Mouse (Mus musculus) C2C12 (cell line): Measurements from ENCODE around the gene Nsd1. TPM values are rescaled to one million over a fixed set of nuclear protein-coding genes. Genes with fewer than 3 reads are reported as not detected.
A peak's percentile ranks its signal among the peaks of the same experiment; 100 is the strongest.

Source experiments
- H3K27me3 ChIP-seq: one replicate; pipeline ENCODE4 v1.6.1; 2011; ENCODE audit not compliant: control insufficient read depth, insufficient read depth, insufficient read length
- H3K36me3 ChIP-seq: one replicate; pipeline ENCODE4 v1.6.1; 2011; ENCODE audit not compliant: control insufficient read depth, insufficient read depth
- H3K4me3 ChIP-seq: one replicate; pipeline ENCODE4 v1.5.1; 2011; ENCODE audit warnings: mild to moderate bottlenecking, control low read depth; ENCODE audit not compliant: poor library complexity, insufficient read depth, severe bottlenecking
- H3K79me2 ChIP-seq: one replicate; pipeline ENCODE4 v1.6.1; 2011; ENCODE audit not compliant: control insufficient read depth, insufficient read depth
- H3K79me3 ChIP-seq: one replicate; pipeline ENCODE4 v1.6.1; 2011; ENCODE audit warnings: low read depth, control low read depth
- H3ac ChIP-seq: one replicate; pipeline ENCODE3; 2011; ENCODE audit warnings: low read depth; ENCODE audit not compliant: control insufficient read depth, insufficient read length
- CEBPB ChIP-seq: IDR thresholded peaks from one replicate; pipeline ENCODE4 v1.6.1; 2011; ENCODE audit warnings: low read depth, mild to moderate bottlenecking, control low read depth, moderate library complexity
- CTCF ChIP-seq: IDR thresholded peaks from one replicate; pipeline ENCODE4 v1.5.1; 2011; ENCODE audit not compliant: control insufficient read depth, insufficient read depth, insufficient read length
- FOSL1 ChIP-seq: IDR thresholded peaks from one replicate; pipeline ENCODE4 v1.8.0; 2011; ENCODE audit warnings: mild to moderate bottlenecking, low read length; ENCODE audit not compliant: poor library complexity, insufficient read depth, severe bottlenecking
- MAX ChIP-seq: IDR thresholded peaks from one replicate; pipeline ENCODE4 v1.6.1; 2011; ENCODE audit warnings: mild to moderate bottlenecking, control low read depth
- MYOD1 ChIP-seq: IDR thresholded peaks from one replicate; pipeline ENCODE4 v1.6.1; 2011; ENCODE audit warnings: low read depth; ENCODE audit not compliant: control insufficient read depth, insufficient read length
- MYOG ChIP-seq: IDR thresholded peaks from one replicate; pipeline ENCODE4 v1.6.1; 2011; ENCODE audit not compliant: control insufficient read depth, insufficient read length; ENCODE audit errors: extremely low read depth
- USF1 ChIP-seq: IDR thresholded peaks from one replicate; pipeline ENCODE4 v1.6.1; 2011; ENCODE audit warnings: low read depth, mild to moderate bottlenecking, control low read depth, moderate library complexity
- polyA plus RNA-seq: library from polyadenylated mRNA; unstranded; fragments of >200 nt; fragmentation: generic; extraction: Trizol; gene quantifications from one replicate; pipeline ENCODE4 v1.2.1, GENCODE M21; 2012; ENCODE audit warnings: missing spikeins

Nsd1 gene
- polyA plus RNA-seq, 1 experiment, result 10.5 TPM

GRCm38 (mm10) chr13:55329683-55330566, 120.3 kb downstream of the Nsd1 start, which contains the start of gene Mxd3:
TSS of gene Mxd3 (minus strand) at chr13:55329823.
- Histone ChIP-seq H3K79me3 (peaks cover 5% of the 10 kb centered on the region), H3K79me2 (peaks cover 16% of the 10 kb centered on the region), H3K4me3 (peak within 1 kb of the TSS; percentile 46), H3ac (peak within 1 kb of the TSS; percentile 80), H3K36me3 (peaks cover 13% of the 10 kb centered on the region), H3K27me3 (no peaks in the 10 kb centered on the region)
- no peak for TF ChIP-seq MYOG
- TF ChIP-seq MAX, result peak; percentile 56
- no peak for TF ChIP-seq FOSL1
- no peak for TF ChIP-seq USF1
- no peak for TF ChIP-seq MYOD1

GRCm38 (mm10) chr13:55330567-55331400, 121.2 kb downstream of the Nsd1 start:
- H3K27me3 ChIP-seq, result no peaks in the 10 kb centered on the region
- peak; percentile 53 for TF ChIP-seq MYOD1
- peak; percentile 92 for TF ChIP-seq USF1
- TF ChIP-seq CTCF, result peak; percentile 26
- TF ChIP-seq MYOG, result no peak
- TF ChIP-seq FOSL1, result no peak
- TF ChIP-seq CEBPB, result no peak

GRCm38 (mm10) chr13:55332331-55332730, 122.7 kb downstream of the Nsd1 start:
- TF ChIP-seq CEBPB (no peak), MAX (no peak), MYOG (no peak), MYOD1 (no peak), FOSL1 (no peak), CTCF (no peak), USF1 (no peak)
- H3K79me2 ChIP-seq, result peaks cover 16% of the 10 kb centered on the region
- no peak overlapping the region for H3ac ChIP-seq
- no peaks in the 10 kb centered on the region for H3K27me3 ChIP-seq
- no peaks in the 10 kb centered on the region for H3K36me3 ChIP-seq
- no peak overlapping the region for H3K4me3 ChIP-seq
- H3K79me3 ChIP-seq, result peaks cover 2% of the 10 kb centered on the region

More at GRCm38 (mm10) chr13:55330567-55331400, 121.2 kb downstream of the Nsd1 start:
- Histone ChIP-seq H3K79me2 (peaks cover 16% of the 10 kb centered on the region), H3K36me3 (peaks cover 5% of the 10 kb centered on the region), H3K4me3 (peak overlapping the region; percentile 46), H3ac (no peak overlapping the region), H3K79me3 (peaks cover 5% of the 10 kb centered on the region)

GRCm38 (mm10) chr13:55335701-55336100, 126.1 kb downstream of the Nsd1 start:
- Histone ChIP-seq H3K79me2 (no peaks in the 10 kb centered on the region), H3K4me3 (no peak overlapping the region), H3K27me3 (no peaks in the 10 kb centered on the region), H3K79me3 (no peaks in the 10 kb centered on the region), H3ac (no peak overlapping the region), H3K36me3 (no peaks in the 10 kb centered on the region)
- TF ChIP-seq FOSL1, result no peak
- TF ChIP-seq USF1, result no peak
- TF ChIP-seq CEBPB, result no peak
- no peak for TF ChIP-seq MYOG

GRCm38 (mm10) chr13:55337341-55337975, 127.9 kb downstream of the Nsd1 start:
- no peak for TF ChIP-seq MYOG
- no peak for TF ChIP-seq FOSL1
- TF ChIP-seq MYOD1, result no peak
- TF ChIP-seq CTCF, result no peak
- TF ChIP-seq MAX, result no peak
- TF ChIP-seq USF1, result no peak
- no peak for TF ChIP-seq CEBPB
- Histone ChIP-seq H3K36me3 (no peaks in the 10 kb centered on the region), H3K4me3 (no peak overlapping the region), H3K79me2 (no peaks in the 10 kb centered on the region), H3K79me3 (no peaks in the 10 kb centered on the region), H3ac (no peak overlapping the region), H3K27me3 (no peaks in the 10 kb centered on the region)
